Mouse (Mus musculus): ENCODE measurements around the gene Trak1. TPM values are rescaled to one million over a fixed set of nuclear protein-coding genes. Genes with fewer than 3 reads are reported as not detected.

Trak1 gene
- polyA plus RNA-seq, 1 experiment from 2014 or later = 26.1 TPM

- Histone ChIP-seq H3K36me3 (ENCODE audit: control insufficient read depth, insufficient read depth, low read length) (no peaks in the 10 kb centered on the region), H3K9ac (ENCODE audit: low read length) (peak overlapping the region; percentile 58), H3K4me3 (ENCODE audit: low read depth, low read length) (peak overlapping the region; percentile 44), H3K27ac (ENCODE audit: low read depth) (peak overlapping the region; percentile 36), H3K9me3 (ENCODE audit: control insufficient read depth, low read length) (0 out of 2 replicates have a peak, but pooled peaks cover 2% of the 10 kb centered on the region), H3K4me1 (replicated peaks; ENCODE audit: control insufficient read depth, insufficient read depth, low read length) (peaks cover 3% of the 10 kb centered on the region; the same call in 1 of the 2 replicates), H3K27me3 (replicated peaks; ENCODE audit: control insufficient read depth, insufficient read depth, low read length) (no peaks in the 10 kb centered on the region), H3K4me2 (ENCODE audit: low read length) (peak overlapping the region; percentile 65)
- 16% methylated on average over 29 of the region's 29 CpGs for WGBS
- DNase-seq (ENCODE audit: low spot score) = peak; percentile 83
- ATAC-seq (replicated peaks; ENCODE audit: low FRiP score, low TSS enrichment, low read depth) = peak; percentile 87
These were observed 11.7 kb upstream of the Trak1 start for GRCm38 (mm10) chr9:121285341-121286324.

DNA sequence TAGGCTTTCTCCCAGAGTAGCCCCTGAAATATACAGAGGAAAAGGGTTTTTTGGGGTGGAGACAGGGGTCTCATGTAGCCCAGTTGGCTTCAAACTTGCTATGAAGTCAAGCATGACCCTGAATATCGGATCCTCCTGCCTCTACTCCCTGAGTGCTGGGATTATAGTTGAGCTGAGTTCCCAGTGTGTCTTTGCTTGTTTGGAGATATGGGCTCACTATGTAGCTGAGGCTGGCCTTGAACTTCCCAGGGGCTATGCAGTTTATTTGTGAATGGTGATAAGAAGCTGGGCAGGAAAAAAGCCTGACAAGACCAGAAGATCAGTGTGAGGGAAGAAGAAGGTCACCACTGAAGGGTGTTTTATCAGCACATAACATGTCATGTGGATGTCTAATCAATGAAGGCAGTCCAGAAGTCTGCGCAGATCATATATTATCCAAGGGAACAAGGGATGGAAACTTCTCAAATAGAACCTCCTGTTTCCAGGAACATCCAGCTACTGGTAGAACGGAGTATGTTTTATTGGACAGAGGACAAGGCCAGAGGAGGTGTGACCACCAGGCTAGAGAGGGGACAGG, 10.9 kb upstream of the Trak1 start:
- 87% methylated on average over 3 of the region's 3 CpGs for WGBS
- ATAC-seq (replicated peaks; ENCODE audit: low FRiP score, low TSS enrichment, low read depth) (no peak), DNase-seq (ENCODE audit: low spot score) (no peak)
- Histone ChIP-seq H3K9ac (ENCODE audit: low read length) (peak overlapping the region; percentile 58), H3K9me3 (ENCODE audit: control insufficient read depth, low read length) (0 out of 2 replicates have a peak, but pooled peaks cover 2% of the 10 kb centered on the region), H3K27me3 (replicated peaks; ENCODE audit: control insufficient read depth, insufficient read depth, low read length) (no peaks in the 10 kb centered on the region), H3K4me3 (ENCODE audit: low read depth, low read length) (peak overlapping the region; percentile 44), H3K4me2 (ENCODE audit: low read length) (peak overlapping the region; percentile 65), H3K36me3 (ENCODE audit: control insufficient read depth, insufficient read depth, low read length) (no peaks in the 10 kb centered on the region), H3K27ac (ENCODE audit: low read depth) (peak overlapping the region; percentile 36), H3K4me1 (replicated peaks; ENCODE audit: control insufficient read depth, insufficient read depth, low read length) (peaks cover 3% of the 10 kb centered on the region; the same call in 1 of the 2 replicates)

- Histone ChIP-seq H3K4me2 (ENCODE audit: low read length) (no peak overlapping the region), H3K4me3 (ENCODE audit: low read depth, low read length) (no peak overlapping the region), H3K27ac (ENCODE audit: low read depth) (no peak overlapping the region), H3K36me3 (ENCODE audit: control insufficient read depth, insufficient read depth, low read length) (no peaks in the 10 kb centered on the region), H3K9ac (ENCODE audit: low read length) (no peak overlapping the region), H3K9me3 (ENCODE audit: control insufficient read depth, low read length) (no peaks in the 10 kb centered on the region), H3K27me3 (replicated peaks; ENCODE audit: control insufficient read depth, insufficient read depth, low read length) (0 out of 2 replicates have a peak, but pooled peaks cover 1% of the 10 kb centered on the region), H3K4me1 (replicated peaks; ENCODE audit: control insufficient read depth, insufficient read depth, low read length) (0 out of 2 replicates have a peak, but pooled peaks cover under 1% of the 10 kb centered on the region)
- WGBS = 86% methylated on average over 2 of the region's 2 CpGs
- ATAC-seq (replicated peaks; ENCODE audit: low FRiP score, low TSS enrichment, low read depth) (no peak), DNase-seq (ENCODE audit: low spot score) (no peak)
These were observed 6.0 kb upstream of the Trak1 start for GRCm38 (mm10) chr9:121291275-121291674.

GRCm38 (mm10) chr9:121293187-121293586, 4.1 kb upstream of the Trak1 start:
- Histone ChIP-seq H3K4me2 (ENCODE audit: low read length) (no peak overlapping the region), H3K9me3 (ENCODE audit: control insufficient read depth, low read length) (no peaks in the 10 kb centered on the region), H3K4me3 (ENCODE audit: low read depth, low read length) (no peak overlapping the region), H3K27me3 (replicated peaks; ENCODE audit: control insufficient read depth, insufficient read depth, low read length) (0 out of 2 replicates have a peak, but pooled peaks cover 3% of the 10 kb centered on the region), H3K9ac (ENCODE audit: low read length) (no peak overlapping the region), H3K4me1 (replicated peaks; ENCODE audit: control insufficient read depth, insufficient read depth, low read length) (peaks cover under 1% of the 10 kb centered on the region), H3K36me3 (ENCODE audit: control insufficient read depth, insufficient read depth, low read length) (no peaks in the 10 kb centered on the region), H3K27ac (ENCODE audit: low read depth) (no peak overlapping the region)
- 87% methylated on average over 7 of the region's 7 CpGs for WGBS
- ATAC-seq (replicated peaks; ENCODE audit: low FRiP score, low TSS enrichment, low read depth) = no peak
- no peak for DNase-seq (ENCODE audit: low spot score)

DNA sequence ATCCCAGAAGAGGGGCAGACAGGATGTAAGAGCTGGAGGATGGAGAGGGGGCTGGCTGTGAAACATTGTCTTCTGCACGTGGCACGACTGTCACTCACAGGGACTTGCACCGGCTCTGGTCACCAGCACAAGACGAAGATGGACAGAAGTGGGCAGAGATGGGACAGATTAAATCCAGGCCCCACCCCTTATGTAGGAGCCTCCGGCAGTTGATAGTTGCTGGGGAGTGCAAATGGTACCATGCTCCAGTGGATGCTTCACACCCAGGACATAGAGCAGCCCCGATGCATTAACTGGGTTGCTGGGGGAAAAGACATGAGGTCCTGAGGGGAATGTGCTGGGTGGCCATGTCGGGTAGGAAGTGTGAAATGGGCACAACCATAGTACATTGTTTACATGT, 2.1 kb upstream of the Trak1 start:
- no peak for ATAC-seq (replicated peaks; ENCODE audit: low FRiP score, low TSS enrichment, low read depth)
- H3K4me3 ChIP-seq (ENCODE audit: low read depth, low read length) = no peak overlapping the region
- H3K4me2 ChIP-seq (ENCODE audit: low read length) = no peak overlapping the region
- no peak overlapping the region for H3K27ac ChIP-seq (ENCODE audit: low read depth)
- 0 out of 2 replicates have a peak, but pooled peaks cover 3% of the 10 kb centered on the region for H3K27me3 ChIP-seq (replicated peaks; ENCODE audit: control insufficient read depth, insufficient read depth, low read length)
- peaks cover 16% of the 10 kb centered on the region for H3K4me1 ChIP-seq (replicated peaks; ENCODE audit: control insufficient read depth, insufficient read depth, low read length)
- no peaks in the 10 kb centered on the region for H3K9me3 ChIP-seq (ENCODE audit: control insufficient read depth, low read length)
- DNase-seq (ENCODE audit: low spot score) = no peak
- WGBS = 77% methylated on average over 7 of the region's 7 CpGs
- no peaks in the 10 kb centered on the region for H3K36me3 ChIP-seq (ENCODE audit: control insufficient read depth, insufficient read depth, low read length)
- H3K9ac ChIP-seq (ENCODE audit: low read length) = no peak overlapping the region

DNA sequence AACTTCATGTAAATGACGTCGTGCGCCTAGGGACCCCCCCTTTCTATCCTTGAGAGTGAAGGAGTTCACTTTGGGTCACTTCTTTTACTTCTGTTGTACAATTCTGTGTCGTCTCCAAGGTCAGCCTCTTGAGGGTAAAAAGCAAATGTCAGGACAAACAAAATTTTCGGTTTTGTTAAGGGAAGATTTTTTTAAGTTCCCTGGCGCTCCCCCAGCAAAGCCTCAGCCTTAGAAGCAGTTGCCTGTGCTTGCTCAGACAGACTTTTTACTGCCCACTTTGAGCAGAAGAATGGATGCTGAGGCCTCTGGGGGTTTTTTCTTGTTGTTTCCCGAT, 730 bp downstream of the Trak1 start:
- WGBS = 3% methylated on average over 7 of the region's 7 CpGs
- no peaks in the 10 kb centered on the region for H3K36me3 ChIP-seq (ENCODE audit: control insufficient read depth, insufficient read depth, low read length)
- peaks cover 24% of the 10 kb centered on the region for H3K4me1 ChIP-seq (replicated peaks; ENCODE audit: control insufficient read depth, insufficient read depth, low read length)
- 0 out of 2 replicates have a peak, but pooled peaks cover 3% of the 10 kb centered on the region for H3K27me3 ChIP-seq (replicated peaks; ENCODE audit: control insufficient read depth, insufficient read depth, low read length)
- ATAC-seq (replicated peaks; ENCODE audit: low FRiP score, low TSS enrichment, low read depth) (no peak), DNase-seq (ENCODE audit: low spot score) (no peak)
- peak overlapping the region; percentile 94 for H3K9ac ChIP-seq (ENCODE audit: low read length)
- H3K4me2 ChIP-seq (ENCODE audit: low read length) = peak overlapping the region; percentile 92
- H3K27ac ChIP-seq (ENCODE audit: low read depth) = peak overlapping the region; percentile 38; the same call in 1 of the 2 replicates
- no peaks in the 10 kb centered on the region for H3K9me3 ChIP-seq (ENCODE audit: control insufficient read depth, low read length)
- H3K4me3 ChIP-seq (ENCODE audit: low read depth, low read length) = peak overlapping the region; percentile 84

DNA sequence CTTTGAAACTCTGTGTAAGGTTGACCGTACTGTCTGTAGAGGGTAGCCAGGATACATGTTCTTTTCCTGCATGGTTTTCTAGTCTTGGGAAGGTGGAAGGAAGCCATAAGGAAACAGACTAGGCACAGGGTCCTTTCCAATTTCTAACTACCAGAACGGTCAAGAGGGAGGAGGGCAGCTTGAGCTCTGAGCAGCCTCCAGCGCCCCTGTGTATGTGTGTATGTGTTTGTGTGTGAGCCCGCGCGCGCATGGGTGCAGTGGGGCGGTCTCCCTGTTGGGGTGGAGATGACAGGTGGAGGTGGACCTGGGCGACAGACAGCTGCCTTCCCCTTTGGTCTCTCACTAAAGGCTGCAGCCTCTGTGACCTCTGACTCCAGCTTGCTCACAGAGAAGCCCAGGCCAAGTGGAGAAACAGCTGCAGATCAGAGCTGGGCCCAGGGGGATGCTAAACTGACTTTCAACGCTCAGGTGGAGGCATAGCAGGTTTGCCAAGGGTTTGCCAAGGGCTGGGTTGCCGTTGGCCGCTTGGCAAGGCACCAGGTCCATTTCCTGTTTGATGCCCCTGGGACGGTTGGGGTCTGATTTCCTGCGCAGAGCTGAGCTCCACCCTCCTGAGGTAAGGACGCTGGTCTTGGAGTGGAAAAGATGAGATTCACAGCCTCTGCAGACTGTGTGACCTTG, 1.2 kb downstream of the Trak1 start:
- WGBS = 38% methylated on average over 15 of the region's 15 CpGs
- no peak overlapping the region for H3K27ac ChIP-seq (ENCODE audit: low read depth)

DNA sequence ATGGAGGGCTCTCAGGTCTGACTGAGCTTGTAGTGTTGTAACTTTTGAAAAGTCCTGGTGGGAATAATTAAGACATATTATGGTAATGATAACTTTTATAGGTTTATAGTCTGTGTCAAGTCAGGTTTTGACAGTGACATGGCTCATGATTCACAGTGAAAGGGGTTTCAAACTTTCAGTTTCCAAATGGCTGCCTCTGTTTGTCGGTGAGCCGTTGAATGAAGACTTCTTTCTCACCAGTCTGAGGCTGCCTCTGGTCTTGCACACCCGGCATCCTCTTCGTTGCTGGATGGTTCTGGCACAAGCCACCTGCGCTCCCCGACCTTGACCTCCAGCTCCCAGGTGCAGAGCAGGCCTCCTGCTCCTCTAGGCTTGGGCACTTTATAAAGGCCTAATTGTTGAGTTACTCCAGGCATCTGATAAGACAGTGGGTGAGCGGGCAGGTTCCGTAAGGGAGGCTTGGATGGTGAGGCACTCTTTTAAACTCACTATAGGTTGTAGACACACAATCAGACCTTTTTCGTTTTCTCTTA, 2.0 kb downstream of the Trak1 start:
- no peak for DNase-seq (ENCODE audit: low spot score)
- no peak overlapping the region for H3K27ac ChIP-seq (ENCODE audit: low read depth)
- H3K36me3 ChIP-seq (ENCODE audit: control insufficient read depth, insufficient read depth, low read length) = no peaks in the 10 kb centered on the region
- no peak overlapping the region for H3K9ac ChIP-seq (ENCODE audit: low read length)
- H3K4me2 ChIP-seq (ENCODE audit: low read length) = peak overlapping the region; percentile 92
- ATAC-seq (replicated peaks; ENCODE audit: low FRiP score, low TSS enrichment, low read depth) = no peak
- WGBS = 72% methylated on average over 9 of the region's 9 CpGs
- H3K4me3 ChIP-seq (ENCODE audit: low read depth, low read length) = peak overlapping the region; percentile 84; the same call in 1 of the 2 replicates
- H3K27me3 ChIP-seq (replicated peaks; ENCODE audit: control insufficient read depth, insufficient read depth, low read length) = 0 out of 2 replicates have a peak, but pooled peaks cover 3% of the 10 kb centered on the region
- H3K9me3 ChIP-seq (ENCODE audit: control insufficient read depth, low read length) = no peaks in the 10 kb centered on the region
- H3K4me1 ChIP-seq (replicated peaks; ENCODE audit: control insufficient read depth, insufficient read depth, low read length) = peaks cover 27% of the 10 kb centered on the region

More for the DNA sequence above, 1.2 kb downstream of the Trak1 start:
- H3K4me1 ChIP-seq (replicated peaks; ENCODE audit: control insufficient read depth, insufficient read depth, low read length) = peaks cover 27% of the 10 kb centered on the region
- peak overlapping the region; percentile 94 for H3K9ac ChIP-seq (ENCODE audit: low read length)
- H3K27me3 ChIP-seq (replicated peaks; ENCODE audit: control insufficient read depth, insufficient read depth, low read length) = 0 out of 2 replicates have a peak, but pooled peaks cover 3% of the 10 kb centered on the region
- H3K4me2 ChIP-seq (ENCODE audit: low read length) = peak overlapping the region; percentile 92
- peak overlapping the region; percentile 84 for H3K4me3 ChIP-seq (ENCODE audit: low read depth, low read length)
- H3K9me3 ChIP-seq (ENCODE audit: control insufficient read depth, low read length) = no peaks in the 10 kb centered on the region
- ATAC-seq (replicated peaks; ENCODE audit: low FRiP score, low TSS enrichment, low read depth) (no peak), DNase-seq (ENCODE audit: low spot score) (peak; percentile 56)
- H3K36me3 ChIP-seq (ENCODE audit: control insufficient read depth, insufficient read depth, low read length) = no peaks in the 10 kb centered on the region
